Mouse (Mus musculus): Measurements from ENCODE around the gene Arl6ip4. TPM values are rescaled to one million over a fixed set of nuclear protein-coding genes. Genes with fewer than 3 reads are reported as not detected.

Gene Arl6ip4
- polyA plus RNA-seq, 1 experiment from 2014 or later: 99.7 TPM

GRCm38 (mm10) chr5:124166741-124167140, 50.9 kb downstream of the Arl6ip4 start:
- Histone ChIP-seq H3K27ac (ENCODE audit: low read length) (no peak overlapping the region), H3K4me2 (replicated peaks; ENCODE audit: low read depth, low read length) (no peak overlapping the region), H3K4me3 (ENCODE audit: low read depth, low read length) (no peak overlapping the region), H3K27me3 (replicated peaks; ENCODE audit: insufficient read depth, low read length) (no peaks in the 10 kb centered on the region), H3K9me3 (ENCODE audit: low read length) (no peaks in the 10 kb centered on the region), H3K9ac (replicated peaks; ENCODE audit: low read depth) (no peak overlapping the region), H3K4me1 (ENCODE audit: insufficient read depth, low read depth, low read length) (peaks cover 7% of the 10 kb centered on the region; the same call in 1 of the 2 replicates), H3K36me3 (ENCODE audit: insufficient read depth, low read length) (no peaks in the 10 kb centered on the region)
- no peak for ATAC-seq
- no peak for TF ChIP-seq EP300 (IDR thresholded peaks at IDR 0.05)
- TF ChIP-seq CTCF (IDR thresholded peaks at IDR 0.05): no peak
- no peak for DNase-seq (ENCODE audit: low spot score)

- no peak for DNase-seq (ENCODE audit: low spot score)
- Histone ChIP-seq H3K27ac (ENCODE audit: low read length) (no peak overlapping the region), H3K4me3 (ENCODE audit: low read depth, low read length) (no peak overlapping the region), H3K27me3 (replicated peaks; ENCODE audit: insufficient read depth, low read length) (no peaks in the 10 kb centered on the region), H3K4me1 (ENCODE audit: insufficient read depth, low read depth, low read length) (peaks cover 7% of the 10 kb centered on the region; the same call in 1 of the 2 replicates), H3K9ac (replicated peaks; ENCODE audit: low read depth) (no peak overlapping the region), H3K9me3 (ENCODE audit: low read length) (no peaks in the 10 kb centered on the region), H3K36me3 (ENCODE audit: insufficient read depth, low read length) (no peaks in the 10 kb centered on the region), H3K4me2 (replicated peaks; ENCODE audit: low read depth, low read length) (no peak overlapping the region)
- ATAC-seq: peak; percentile 43
- TF ChIP-seq EP300 (IDR thresholded peaks at IDR 0.05): no peak
- TF ChIP-seq CTCF (IDR thresholded peaks at IDR 0.05): no peak
- 46% methylated on average over 10 of the region's 10 CpGs for whole genome bisulfite sequencing
Observed at GRCm38 (mm10) chr5:124167621-124168020, 51.7 kb downstream of the Arl6ip4 start.

Other genes starting within 250 kb of the Arl6ip4 start
- gene Hcar1, start 236.1 kb upstream of the Arl6ip4 start, polyA plus RNA-seq (2015; fragmentation: Nextera tagmentation; extraction: Ambion mirVana): 0.53 and 0.55 TPM in 2 replicates
- 70.7 and 87.3 TPM in 2 replicates for gene Denr, start 208.9 kb upstream of the Arl6ip4 start, polyA plus RNA-seq (2015; fragmentation: Nextera tagmentation; extraction: Ambion mirVana)
- gene Gm43518, start 188.7 kb upstream of the Arl6ip4 start, polyA plus RNA-seq (2015; fragmentation: Nextera tagmentation; extraction: Ambion mirVana): 0.24 and 1.2 TPM in 2 replicates
- gene Ccdc62, start 185.4 kb upstream of the Arl6ip4 start, polyA plus RNA-seq (2015; fragmentation: Nextera tagmentation; extraction: Ambion mirVana): 5.9 and 6.3 TPM in 2 replicates
- gene Hip1r, start 142.5 kb upstream of the Arl6ip4 start, polyA plus RNA-seq (2015; fragmentation: Nextera tagmentation; extraction: Ambion mirVana): 20.0 and 22.7 TPM in 2 replicates
- 28.5 and 31.0 TPM in 2 replicates for gene Vps37b, start 83.8 kb upstream of the Arl6ip4 start, polyA plus RNA-seq (2015; fragmentation: Nextera tagmentation; extraction: Ambion mirVana)
- 2.6 and 3.1 TPM in 2 replicates for gene Abcb9, start 20.3 kb upstream of the Arl6ip4 start, polyA plus RNA-seq (2015; fragmentation: Nextera tagmentation; extraction: Ambion mirVana)
- gene Ogfod2, start 3.8 kb upstream of the Arl6ip4 start, polyA plus RNA-seq (2015; fragmentation: Nextera tagmentation; extraction: Ambion mirVana): 27.4 and 29.4 TPM in 2 replicates
- gene Pitpnm2, start 133.7 kb downstream of the Arl6ip4 start, polyA plus RNA-seq (2015; fragmentation: Nextera tagmentation; extraction: Ambion mirVana): 9.2 and 10.5 TPM in 2 replicates
- 3.2 and 3.4 TPM in 2 replicates for gene Mphosph9, start 211.9 kb downstream of the Arl6ip4 start, polyA plus RNA-seq (2015; fragmentation: Nextera tagmentation; extraction: Ambion mirVana)
- 6.1 and 7.7 TPM in 2 replicates for gene 2810006K23Rik, start 212.0 kb downstream of the Arl6ip4 start, polyA plus RNA-seq (2015; fragmentation: Nextera tagmentation; extraction: Ambion mirVana)
- 39.3 and 49.3 TPM in 2 replicates for gene Cdk2ap1, start 247.0 kb downstream of the Arl6ip4 start, polyA plus RNA-seq (2015; fragmentation: Nextera tagmentation; extraction: Ambion mirVana)